Mouse (Mus musculus) kidney, adult 18-20 months (tissue): ENCODE data around the gene Dnah2.
"Not testable (repeated sequence)": the region's sequence is repeated elsewhere in the genome, so short reads cannot be mapped to it uniquely, and the experiment has no call there.

Experiments used
- DNase-seq: peaks from one replicate; pipeline ENCODE4 v3.0.0; 2021

Gene Dnah2

DNA sequence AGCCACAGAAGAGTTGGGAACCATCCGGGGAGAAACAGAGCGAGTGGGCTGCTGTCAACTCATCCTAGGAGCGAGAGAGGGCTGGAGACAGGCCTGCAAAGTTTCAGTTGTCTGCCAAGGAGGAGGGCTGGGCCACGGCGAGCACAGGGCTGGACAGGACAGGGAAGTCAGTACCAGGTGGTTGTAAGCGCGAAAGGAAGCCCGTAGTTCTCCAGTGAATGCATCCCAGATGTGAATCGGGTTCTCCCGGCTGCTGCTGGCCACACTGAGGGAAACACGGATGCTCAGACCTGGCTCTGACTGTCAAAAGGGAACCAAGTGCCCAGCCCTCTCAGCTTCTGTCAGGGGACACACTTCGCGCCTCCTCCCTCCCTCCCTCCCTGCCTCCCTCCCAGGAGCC, 14.5 kb upstream of the Dnah2 start:
- no peak for DNase-seq

- no peak for DNase-seq
Measured at GRCm38 (mm10) chr11:69560896-69561854, 12.3 kb upstream of the Dnah2 start.

GRCm38 (mm10) chr11:69559851-69560765, 11.2 kb upstream of the Dnah2 start, which contains the start of gene Efnb3:
TSS of gene Efnb3 (minus strand) at chr11:69560205.
- no peak for DNase-seq

GRCm38 (mm10) chr11:69559183-69559582, 10.3 kb upstream of the Dnah2 start:
- no peak for DNase-seq

GRCm38 (mm10) chr11:69558756-69559155, 9.8 kb upstream of the Dnah2 start:
- DNase-seq: no peak

GRCm38 (mm10) chr11:69557381-69557958, 8.6 kb upstream of the Dnah2 start:
- DNase-seq: no peak

DNA sequence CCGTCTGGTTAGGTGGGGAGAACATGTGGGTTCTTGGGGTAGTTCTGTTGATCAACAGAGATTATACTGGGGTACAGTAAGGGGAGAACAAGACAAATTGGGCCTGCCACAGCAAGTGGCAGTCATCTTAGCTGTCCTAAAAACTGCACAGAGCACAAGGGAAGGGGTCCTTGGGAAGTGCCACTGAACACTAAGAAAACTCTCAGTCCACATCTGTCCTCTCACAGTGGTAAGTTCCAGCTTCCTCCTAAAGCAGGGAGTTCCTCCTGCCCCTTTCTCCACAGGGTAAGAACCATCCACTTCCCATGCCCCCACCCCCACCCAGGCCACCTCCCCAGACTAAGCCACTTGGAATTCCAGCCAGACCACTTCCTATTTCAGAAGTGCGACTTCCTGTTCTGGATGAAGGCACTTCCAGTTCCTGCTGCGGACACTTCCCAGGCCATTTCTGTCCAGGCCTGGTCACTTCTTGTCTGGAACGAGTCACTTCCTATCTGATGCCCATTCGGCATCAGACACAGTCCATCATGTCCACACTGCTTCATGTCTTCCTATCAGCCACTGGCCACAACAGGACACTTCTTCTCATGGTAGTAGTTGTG, 5.7 kb upstream of the Dnah2 start:
- no peak for DNase-seq

GRCm38 (mm10) chr11:69553341-69553721, 4.4 kb upstream of the Dnah2 start:
- DNase-seq: no peak

DNA sequence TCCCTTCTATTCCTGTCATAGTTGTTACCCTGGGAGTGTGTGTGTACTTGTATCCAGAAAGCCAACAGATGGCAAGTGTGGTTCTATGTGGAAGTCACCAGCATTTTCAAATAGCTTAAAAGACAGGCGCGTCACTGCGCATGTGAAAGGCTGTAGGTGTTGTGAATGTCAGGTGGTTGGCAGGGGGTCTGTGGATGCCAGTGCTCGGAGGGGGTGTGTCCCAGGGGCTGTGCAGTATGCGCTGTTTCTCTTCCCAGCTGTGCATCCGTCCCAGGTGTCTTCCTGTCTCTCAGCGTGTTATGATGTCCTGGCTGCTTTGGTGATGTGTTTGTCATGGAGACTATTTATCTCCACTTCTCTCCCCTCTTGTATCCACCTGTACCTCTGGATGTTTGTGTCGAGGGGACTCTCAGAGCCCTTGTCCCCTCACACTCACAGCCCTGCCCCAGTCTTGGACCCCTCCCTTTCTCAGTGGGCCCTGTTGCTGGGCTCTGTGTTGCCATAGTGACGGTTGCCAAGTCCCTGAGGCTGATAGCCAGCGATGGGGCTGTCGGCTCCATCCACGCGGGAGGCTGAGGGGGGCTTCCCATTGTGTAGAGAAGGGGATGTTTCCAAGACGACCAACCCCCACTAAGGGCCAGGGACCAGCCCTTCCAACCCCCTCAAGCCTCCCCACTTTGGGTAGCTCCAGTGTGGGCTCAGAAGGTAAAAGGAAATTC, 3.9 kb upstream of the Dnah2 start:
- no peak for DNase-seq

- no peak for DNase-seq
Measured at GRCm38 (mm10) chr11:69551310-69551709, 2.4 kb upstream of the Dnah2 start.

- peak; percentile 62 for DNase-seq
Measured at GRCm38 (mm10) chr11:69547071-69547470, 1.8 kb downstream of the Dnah2 start.

DNA sequence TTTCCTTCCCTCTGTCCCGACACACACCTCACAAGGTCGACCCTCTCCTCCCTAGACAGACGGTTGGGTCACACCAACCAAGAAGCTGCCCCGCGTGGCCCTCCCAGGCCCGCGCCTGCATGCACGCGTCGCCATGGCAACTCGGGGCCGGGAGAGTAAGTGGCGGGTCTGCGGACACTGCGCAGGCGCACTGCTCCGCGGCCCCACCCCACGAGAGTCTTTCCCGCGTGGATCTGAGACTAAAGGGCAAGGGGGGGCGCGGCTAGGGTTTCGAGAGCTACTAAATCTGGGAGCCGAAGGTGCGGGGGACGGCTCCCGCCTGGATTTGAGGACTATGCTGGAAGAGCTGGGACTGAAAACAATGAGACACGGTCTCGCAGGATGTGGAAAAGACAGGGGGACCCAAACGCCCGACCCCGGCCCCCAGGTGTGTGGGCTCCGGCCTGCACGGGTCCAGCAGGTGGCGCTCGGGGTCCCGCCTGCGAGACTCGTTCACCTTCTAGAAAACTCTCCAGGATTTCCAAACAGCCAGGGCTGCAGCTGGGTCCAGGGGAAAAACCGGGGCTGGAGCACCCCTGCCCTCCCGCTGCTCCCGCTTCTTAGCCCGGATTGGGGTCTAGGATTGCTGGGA, 2.4 kb downstream of the Dnah2 start:
- DNase-seq: peak; percentile 80

DNA sequence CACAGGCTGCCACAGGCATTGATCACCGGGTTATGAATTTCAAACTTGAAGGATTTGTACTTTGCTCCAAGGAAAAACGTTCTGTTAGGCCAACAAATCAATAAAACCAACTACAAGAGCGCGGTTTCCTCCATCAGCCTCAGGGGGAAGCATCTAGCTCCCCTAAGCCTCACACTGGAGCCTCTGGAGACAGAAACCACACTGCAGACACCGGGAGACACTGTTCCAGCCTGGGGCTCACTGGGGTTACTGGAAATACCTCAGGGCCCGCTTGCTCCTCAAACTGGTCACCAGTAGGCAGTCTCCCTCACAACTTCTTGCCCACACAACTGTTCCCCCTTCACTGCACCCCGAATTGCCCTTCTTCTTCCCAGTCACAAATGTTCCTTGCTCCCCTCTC, 3.0 kb downstream of the Dnah2 start:
- DNase-seq: no peak

- no peak for DNase-seq
Measured at GRCm38 (mm10) chr11:69543598-69543997, 5.3 kb downstream of the Dnah2 start.

GRCm38 (mm10) chr11:69541741-69542140, 7.2 kb downstream of the Dnah2 start:
- DNase-seq: not testable (repeated sequence)

- DNase-seq: no peak
Measured at GRCm38 (mm10) chr11:69540700-69541099, 8.2 kb downstream of the Dnah2 start.

DNA sequence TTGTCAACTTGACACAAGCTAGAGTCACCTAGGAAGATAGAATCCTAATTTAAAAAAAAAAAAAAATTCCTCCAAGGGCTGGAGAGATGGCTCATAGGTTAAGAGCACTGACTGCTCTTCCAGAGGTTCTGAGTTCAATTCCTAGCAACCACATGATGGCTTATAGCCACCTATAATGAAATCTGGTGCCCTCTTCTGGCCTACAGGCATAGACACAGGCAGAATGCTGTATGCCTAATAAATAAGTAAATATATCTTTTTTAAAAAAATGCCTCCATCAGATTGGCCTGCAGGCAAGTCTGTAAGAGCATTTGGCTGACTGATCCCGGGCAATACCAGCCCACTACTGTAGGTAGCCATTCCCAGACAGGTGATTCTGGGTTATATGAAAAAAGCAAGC, 13.9 kb downstream of the Dnah2 start:
- no peak for DNase-seq

GRCm38 (mm10) chr11:69532480-69533150, 16.3 kb downstream of the Dnah2 start:
- no peak for DNase-seq

DNA sequence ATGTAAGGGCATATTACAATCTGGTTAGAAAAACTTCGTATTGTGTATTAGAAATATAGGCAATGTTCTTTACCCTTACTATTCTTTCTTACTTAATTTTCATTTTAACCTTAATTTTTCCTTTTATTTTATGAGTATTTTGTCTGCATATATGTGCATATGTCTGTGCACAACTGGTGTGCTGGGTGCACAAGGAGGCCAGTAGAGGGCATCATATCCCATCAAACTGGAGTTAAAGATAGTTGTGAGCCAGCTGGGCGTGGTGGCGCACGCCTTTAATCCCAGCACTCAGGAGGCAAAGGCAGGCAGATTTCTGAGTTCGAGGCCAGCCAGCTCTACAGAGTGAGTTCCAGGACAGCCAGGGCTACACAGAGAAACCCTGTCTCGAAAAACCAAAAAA, 18.2 kb downstream of the Dnah2 start:
- not testable (repeated sequence) for DNase-seq

GRCm38 (mm10) chr11:69530281-69530680, 18.6 kb downstream of the Dnah2 start:
- not testable (repeated sequence) for DNase-seq

GRCm38 (mm10) chr11:69528031-69528390, 20.9 kb downstream of the Dnah2 start:
- no peak for DNase-seq
